Mouse (Mus musculus): ENCODE results near the gene Rapgef3. TPM values are rescaled to one million over a fixed set of nuclear protein-coding genes. Genes with fewer than 3 reads are reported as not detected.

Rapgef3 gene
- polyA plus RNA-seq, 1 experiment, result 78.4 TPM

DNA sequence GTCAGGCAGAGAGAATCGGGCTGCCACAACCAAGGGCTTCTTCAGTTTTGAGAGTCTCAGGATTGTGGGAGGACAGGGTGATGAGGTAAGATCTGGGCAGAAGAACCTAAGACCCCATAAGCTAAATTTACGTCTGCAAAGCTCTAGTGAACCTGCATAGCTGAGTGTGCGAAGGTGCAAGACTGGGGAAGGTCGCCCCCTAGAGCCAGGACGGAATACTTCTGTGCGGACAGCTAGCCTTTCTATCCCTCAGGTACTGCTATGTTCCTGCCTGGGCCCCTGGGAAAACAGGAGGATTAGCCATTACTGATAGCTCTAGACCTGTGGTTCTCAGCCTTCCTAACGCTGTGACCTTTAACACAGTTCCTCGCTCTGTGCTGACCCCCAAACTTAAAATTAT, 8.7 kb upstream of the Rapgef3 start:
- DNase-seq (ENCODE audit: extremely low spot score in 1 of 2, low spot score in 1 of 2), result peak in 1 of 2 experiments; percentile 88

DNA sequence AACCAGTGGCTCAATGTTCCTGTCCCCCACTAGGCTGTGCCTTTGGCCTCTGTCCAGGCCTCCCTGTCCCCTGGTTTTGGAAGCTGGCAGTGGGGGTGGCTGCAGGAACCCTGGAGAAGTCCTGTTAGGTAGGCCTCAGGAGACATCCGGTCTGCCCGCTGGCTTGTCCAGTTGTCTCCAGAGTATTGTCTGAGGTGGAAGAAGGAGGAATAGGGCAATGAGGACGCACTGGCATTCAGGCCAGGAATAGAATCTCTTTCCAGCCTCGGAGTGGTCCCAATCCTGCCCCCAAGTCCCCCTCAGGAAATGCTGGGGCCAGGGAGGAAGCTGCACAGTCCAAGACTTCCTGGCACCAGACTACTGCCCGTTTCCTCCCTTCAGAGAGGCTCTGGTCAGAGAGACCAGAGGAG, 6.2 kb upstream of the Rapgef3 start:
- DNase-seq (ENCODE audit: extremely low spot score in 1 of 2, low spot score in 1 of 2), result no peak

DNA sequence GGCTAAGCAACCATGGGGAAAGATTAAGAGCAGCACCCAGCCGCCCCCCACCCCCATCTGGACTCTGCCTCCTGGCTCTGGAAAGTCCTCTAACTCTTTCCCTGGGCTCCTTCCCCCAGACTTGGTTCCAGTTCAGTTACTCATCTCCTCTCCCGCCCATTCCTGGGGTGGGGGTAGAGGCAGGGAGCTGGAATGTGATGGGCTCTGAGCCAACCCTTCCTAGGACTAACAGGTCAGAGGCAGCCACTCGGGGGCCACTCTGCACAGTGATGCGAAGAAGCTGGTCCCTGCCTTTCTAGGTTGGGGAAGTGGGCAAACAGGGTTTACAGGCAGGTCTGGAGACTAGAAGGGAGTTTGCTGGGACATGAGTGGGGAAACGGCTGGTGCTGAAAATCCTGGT, 5.3 kb upstream of the Rapgef3 start:
- DNase-seq (ENCODE audit: extremely low spot score in 1 of 2, low spot score in 1 of 2), result no peak

DNA sequence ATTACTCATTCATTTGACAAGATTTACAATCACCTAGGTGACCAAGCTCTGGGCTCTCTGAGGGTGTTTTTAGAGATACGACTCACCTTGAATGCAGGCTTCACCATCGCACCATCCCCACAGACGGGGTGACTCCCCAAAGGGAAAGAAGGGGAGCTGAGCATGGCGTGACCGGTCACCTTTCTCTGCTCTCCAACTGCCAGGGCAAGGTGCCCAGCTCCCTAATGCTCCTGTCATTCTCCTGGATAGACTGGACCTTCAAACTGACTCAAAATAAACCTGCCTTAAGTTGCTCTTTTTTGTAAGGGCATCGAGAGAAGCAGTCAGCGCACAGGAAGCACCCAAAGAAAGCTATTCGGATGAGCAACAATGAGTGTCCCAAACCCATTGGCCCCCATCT, 2.5 kb upstream of the Rapgef3 start:
- DNase-seq (ENCODE audit: extremely low spot score in 1 of 2, low spot score in 1 of 2), result no peak

DNA sequence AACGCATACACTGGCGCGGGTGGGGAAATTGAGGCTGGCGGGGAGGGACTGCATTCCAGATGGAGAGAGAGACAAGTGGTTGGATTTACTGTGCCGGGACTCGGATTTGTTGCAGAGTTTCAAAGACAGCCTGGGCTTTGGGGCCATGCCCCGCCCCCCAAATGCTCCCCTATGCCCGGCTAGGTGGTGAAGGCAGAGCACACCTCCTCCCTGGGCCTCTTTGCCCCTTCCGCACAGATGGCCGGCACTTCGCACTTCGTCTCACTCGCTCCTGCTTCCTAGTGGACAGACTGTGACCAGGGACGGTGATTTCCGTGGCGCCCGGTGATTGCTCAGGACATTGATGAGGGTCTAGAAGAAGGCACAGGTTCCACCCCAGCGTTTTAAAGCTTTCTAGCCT, 420 bp upstream of the Rapgef3 start:
- DNase-seq (ENCODE audit: extremely low spot score in 1 of 2, low spot score in 1 of 2), result no peak

DNA sequence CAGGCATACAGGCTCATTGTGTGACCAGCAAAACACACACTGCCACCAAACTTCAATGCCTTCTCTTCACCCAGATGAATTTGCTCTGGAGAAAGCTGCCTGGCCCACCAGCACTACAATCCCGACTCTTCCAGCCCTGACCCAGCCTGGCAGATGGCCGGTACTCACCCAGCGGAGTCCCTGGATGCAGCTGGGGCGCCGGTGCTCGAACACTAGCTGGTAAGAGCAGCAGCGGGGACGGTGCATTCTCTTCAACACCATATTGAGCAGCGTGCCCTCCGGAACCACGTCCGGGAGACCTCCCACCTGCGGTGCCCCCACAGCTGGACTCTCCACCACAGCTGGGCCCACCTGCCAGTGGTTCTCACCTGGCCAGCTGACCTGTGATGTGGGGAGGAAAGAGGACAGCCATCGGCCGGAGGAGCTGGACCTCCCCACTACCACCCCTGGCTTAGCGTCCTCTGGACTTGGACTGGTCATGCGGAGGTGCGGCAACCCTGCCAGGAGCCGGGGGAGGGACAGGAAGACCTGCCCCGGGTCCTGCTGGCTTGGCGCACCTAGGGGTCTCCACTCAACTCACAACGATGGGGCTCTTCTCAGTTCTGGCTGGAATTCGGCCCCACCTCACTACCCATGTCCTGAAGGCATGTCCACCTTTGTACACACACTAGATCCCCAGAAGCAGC, 1.0 kb downstream of the Rapgef3 start:
- no peak for DNase-seq (ENCODE audit: extremely low spot score in 1 of 2, low spot score in 1 of 2)

DNA sequence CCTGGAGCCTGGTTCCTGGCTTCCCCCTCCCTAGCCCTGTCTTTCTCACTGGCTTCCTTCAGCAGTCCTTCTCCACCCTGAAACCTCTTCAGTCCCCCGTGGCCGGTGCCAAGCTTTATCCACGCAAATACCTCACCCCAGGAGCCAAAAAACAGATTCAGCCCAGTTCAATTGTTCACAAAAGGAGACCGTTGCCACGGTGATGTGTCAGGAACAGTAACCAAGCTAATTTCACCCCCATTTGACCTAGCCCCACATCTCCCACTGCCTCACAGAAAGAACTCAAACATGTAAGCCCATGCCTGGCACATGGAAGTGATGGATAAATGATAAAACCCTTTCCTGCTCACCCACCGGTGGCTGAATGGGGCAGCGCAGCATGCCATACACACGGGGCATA, 1.6 kb downstream of the Rapgef3 start:
- no peak for DNase-seq (ENCODE audit: extremely low spot score in 1 of 2, low spot score in 1 of 2)

DNA sequence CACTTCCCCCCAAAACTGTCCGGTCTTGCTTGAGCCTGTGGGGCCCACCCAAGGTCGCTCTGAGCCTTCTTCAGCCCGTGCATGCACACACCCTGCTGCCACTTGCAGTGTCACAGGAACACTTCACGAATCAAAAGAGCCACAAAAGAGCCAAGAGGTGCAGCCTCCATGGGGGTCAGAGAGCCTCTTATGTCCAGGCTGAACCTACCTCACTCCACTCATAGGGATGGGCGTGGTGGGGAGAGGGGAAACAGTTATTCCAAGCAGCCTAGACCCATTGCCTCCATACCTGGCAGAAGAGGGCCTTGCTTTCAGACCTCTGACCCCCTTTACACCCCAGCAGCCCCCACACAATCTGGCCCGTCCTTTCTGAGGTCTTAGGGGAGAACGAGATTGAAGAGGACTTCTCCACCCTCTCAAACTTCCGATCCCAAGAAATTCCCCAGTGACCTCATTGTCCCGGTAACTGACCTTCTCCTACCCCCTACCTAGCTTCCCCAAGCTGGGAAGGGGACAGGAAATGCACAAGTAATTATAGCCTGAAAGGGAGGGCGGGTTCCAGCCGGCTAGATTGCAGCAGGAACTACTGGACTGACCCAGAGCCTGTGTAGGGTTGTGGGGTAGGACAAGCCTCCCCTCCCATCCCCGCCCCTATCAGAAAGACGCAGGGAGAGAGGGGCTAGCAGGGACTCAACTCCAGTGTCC, 2.5 kb downstream of the Rapgef3 start:
- DNase-seq (ENCODE audit: extremely low spot score in 1 of 2, low spot score in 1 of 2), result no peak

DNA sequence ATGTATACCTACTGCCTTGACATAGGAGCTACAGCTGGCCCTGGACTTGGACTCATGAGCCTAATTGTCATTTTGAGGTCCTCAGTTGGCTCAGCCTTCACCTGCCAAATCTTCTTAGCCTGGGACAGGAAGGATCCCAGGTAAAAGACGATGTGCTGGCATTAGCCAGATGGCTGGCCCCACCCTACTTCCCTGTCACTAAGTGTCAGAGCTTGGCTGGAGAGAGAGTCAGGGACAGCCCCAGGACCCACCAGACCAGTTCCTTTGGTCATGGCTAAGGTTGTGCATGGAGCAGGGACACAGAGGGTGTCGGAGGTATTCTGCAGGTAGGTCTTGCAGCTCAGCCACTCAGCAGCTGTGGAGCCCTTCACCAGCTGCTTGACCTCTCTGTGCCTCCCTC, 3.2 kb downstream of the Rapgef3 start:
- no peak for DNase-seq (ENCODE audit: extremely low spot score in 1 of 2, low spot score in 1 of 2)

DNA sequence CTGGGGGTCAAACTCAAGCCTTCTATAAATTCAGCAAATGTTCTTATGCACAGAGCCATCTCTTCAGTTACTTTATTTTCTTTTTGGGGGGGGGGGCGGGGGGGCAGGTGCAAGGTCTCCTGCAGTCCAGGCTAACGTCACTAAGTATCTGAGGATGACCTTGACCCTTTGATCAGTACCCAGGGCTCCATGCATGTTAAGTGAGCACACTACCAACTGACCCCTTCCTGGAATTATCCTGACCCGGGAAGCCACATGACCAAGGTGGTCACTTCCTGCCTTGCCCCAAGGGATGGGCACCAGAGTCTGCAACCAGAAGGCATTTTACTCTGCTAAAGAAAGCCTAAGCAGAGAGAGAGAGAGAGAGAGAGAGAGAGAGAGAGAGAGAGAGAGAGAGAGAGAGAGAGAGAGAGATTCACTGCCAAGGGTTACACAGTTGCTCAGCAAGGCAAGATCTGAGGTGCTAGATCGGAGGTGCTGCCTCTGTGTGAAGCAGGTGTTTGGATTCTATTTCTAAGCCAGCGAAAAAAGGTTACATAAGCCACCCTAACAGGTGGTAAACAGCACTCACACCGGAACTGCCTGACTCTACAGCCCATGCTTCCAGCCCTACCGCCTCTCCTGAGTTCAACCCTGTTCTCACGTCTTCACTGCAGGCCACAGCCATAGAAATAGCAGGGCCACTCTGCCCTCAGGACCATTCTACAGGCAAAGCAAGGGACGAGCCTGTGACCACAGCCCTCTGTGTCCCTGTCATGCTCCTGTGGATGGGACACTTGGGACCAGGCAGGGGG, 4.3 kb downstream of the Rapgef3 start:
- no peak for DNase-seq (ENCODE audit: extremely low spot score in 1 of 2, low spot score in 1 of 2)

DNA sequence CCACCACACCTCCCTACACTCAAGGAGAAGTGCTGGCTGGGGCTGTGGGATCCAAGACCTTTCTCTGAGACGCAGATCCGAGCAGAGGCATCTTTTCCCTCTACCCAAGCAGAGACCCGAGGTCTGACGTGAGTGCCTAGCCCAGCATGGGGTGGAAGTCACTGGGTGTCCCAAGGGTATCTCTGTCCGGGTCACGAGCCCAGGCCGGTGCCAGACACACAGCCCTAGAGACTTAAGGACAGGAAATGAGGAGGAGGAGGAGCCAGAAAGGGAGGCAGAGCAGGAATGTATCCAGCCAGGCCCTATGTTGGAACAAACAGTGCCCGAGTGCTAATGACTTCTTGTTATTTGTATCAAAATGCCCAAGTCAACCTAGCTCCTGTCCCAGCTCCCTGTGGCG, 5.0 kb downstream of the Rapgef3 start:
- DNase-seq (ENCODE audit: extremely low spot score in 1 of 2, low spot score in 1 of 2), result no peak

DNA sequence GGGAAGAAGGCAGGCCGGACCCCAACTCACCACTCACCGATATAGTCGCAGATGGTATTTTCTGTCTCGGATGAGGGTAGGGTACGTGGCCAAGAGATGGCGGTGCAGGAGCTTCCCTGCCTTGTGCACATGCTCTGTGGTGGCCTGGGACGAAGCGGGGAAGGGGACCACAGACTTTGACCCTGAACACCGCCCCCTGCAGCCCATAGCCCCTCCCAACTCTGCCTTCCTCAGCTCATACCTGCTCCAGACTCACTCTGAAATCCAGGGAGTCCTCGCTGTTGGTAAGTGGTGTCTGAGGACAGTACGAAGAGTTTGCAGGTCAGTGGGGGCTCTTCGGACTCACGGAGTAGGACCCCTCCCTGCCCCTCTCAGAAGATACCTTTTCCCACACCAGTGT, 6.3 kb downstream of the Rapgef3 start:
- no peak for DNase-seq (ENCODE audit: extremely low spot score in 1 of 2, low spot score in 1 of 2)

DNA sequence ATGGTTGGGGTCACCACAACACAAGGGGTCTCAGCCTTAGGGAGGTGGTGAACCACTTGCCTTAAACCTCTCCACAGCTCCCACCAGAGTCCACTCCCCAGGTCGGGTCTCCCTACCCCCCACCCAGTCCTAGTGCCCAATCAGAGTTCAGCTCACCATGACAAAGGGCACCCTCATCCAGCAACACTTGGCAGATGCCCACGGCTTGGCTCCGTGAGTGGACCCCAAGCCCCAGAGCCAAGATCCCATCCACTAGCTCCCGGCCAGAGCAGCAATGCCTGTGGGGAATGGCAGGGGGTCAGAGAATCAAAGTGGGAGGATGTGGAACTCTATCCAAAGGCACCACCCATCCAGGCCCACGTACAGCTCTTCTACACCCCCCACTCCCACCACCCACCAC, 6.8 kb downstream of the Rapgef3 start:
- DNase-seq (ENCODE audit: extremely low spot score in 1 of 2, low spot score in 1 of 2), result no peak

DNA sequence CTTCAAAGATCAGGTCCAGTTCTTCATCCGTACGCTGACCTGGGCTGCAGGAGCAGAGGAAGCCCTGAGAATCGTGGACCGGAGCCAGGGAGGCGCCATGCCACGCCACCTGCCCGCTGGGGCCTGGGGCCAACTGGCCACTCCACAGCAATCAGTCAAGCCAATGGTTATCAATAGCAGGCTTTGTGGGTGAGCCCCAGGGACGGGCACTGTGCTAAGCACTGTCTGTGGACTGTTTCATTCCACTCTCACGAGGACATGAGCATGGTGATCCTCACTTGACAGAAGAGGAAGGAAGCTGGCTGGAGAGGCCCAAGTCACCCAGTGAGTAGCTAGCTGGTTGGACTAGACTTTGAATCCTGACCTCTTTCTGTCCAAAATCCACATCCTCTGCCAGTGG, 7.8 kb downstream of the Rapgef3 start:
- DNase-seq (ENCODE audit: extremely low spot score in 1 of 2, low spot score in 1 of 2), result peak in 1 of 2 experiments; percentile 66

DNA sequence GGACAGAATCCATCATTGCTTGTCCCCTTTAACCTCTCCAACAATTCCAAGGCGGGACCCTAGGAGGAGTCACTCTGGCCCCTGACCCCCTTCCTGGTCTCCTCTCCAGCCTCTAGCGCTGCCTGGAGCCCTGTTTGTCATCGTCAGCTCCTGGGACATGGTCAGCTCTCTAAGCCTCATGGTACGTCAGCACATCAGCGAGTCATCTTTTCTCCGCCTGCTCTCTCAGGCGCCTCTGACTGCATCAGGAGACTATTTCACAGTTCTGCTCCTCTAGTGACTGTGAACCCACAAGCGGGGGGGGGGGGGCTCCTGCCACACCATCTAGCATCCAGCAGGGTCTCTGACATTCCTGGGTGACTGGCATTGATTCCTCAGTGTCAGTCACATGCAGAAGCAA, 12.4 kb downstream of the Rapgef3 start:
- DNase-seq (ENCODE audit: extremely low spot score in 1 of 2, low spot score in 1 of 2), result no peak

DNA sequence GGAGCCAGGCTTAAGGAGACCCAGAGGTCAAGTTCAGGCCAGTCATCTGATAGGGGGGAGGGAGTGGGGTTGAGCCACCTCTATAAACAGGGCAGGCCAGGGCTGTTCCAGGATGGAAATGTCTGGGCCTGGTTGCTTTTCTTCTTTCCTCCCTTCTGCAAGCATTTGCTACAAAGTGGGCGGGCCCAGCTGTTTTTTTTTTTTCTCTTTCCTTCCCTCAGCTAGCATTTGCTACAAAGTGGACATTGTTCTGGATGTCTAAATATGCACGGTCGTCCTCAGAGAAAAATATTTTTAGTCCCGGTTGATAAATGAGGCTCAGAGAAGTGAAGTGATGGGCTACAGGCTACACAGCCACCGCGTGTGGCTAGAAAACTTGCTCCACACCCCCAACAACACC, 13.3 kb downstream of the Rapgef3 start:
- no peak for DNase-seq (ENCODE audit: extremely low spot score in 1 of 2, low spot score in 1 of 2)

DNA sequence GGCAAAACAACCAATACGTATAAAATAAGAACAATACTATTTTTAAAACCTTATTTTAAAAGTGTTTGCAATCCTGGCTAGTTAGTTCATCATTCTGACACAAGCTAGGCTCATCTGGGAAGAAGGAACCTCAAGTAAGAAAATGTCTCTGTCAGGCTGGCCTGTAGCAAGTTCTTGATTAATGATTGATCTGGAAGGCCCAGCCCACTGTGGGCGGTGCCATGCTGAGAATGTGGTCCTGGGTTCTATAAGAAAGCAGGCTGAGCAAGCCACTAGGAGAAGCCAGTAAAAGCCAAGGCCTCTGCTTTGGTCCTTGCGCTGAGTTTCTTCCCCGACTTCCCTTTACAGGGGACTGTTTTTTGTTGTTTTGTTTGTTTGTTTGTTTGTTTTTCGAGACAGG, 15.3 kb downstream of the Rapgef3 start:
- DNase-seq (ENCODE audit: extremely low spot score in 1 of 2, low spot score in 1 of 2), result no peak

DNA sequence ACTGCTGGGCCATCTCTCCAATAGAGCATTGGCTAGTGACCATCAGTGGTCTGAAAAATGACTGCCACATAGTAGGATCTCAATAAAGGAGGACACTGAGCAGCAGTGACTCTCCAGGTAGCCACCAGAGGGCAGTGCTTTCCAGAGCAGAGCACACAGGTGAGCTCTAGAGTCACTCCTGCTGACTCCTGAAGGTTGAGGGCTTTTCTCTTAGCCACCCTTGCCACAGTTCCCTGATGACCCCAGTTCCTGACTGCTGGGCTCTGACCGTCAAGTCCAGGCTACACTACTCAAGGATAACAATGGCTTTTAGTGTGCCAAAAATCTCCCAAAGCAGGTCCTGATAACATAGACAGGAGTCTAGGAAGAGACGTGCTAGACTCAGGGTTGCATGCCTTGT, 16.1 kb downstream of the Rapgef3 start:
- DNase-seq (ENCODE audit: extremely low spot score in 1 of 2, low spot score in 1 of 2), result no peak

DNA sequence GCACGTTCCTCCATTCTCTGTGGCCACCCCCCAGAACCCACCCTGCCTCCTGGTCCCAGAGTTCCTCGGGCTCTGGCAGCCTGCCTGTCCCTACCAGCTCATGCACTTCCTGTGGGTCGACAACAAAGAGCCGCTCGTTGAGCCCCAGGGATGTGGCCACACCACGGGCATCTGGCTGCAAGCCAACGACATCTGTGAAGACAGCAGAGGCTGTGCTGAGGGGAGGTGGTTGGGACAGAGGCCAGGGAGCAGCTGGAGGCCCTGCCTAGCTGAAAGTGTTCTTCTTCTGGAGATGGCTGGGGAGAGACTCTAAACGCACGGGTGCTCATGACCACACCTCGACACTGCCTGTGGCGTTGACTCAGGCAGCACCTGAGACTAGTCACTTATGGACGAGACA, 17.1 kb downstream of the Rapgef3 start:
- DNase-seq (ENCODE audit: extremely low spot score in 1 of 2, low spot score in 1 of 2), result peak; percentile 77 to 82

DNA sequence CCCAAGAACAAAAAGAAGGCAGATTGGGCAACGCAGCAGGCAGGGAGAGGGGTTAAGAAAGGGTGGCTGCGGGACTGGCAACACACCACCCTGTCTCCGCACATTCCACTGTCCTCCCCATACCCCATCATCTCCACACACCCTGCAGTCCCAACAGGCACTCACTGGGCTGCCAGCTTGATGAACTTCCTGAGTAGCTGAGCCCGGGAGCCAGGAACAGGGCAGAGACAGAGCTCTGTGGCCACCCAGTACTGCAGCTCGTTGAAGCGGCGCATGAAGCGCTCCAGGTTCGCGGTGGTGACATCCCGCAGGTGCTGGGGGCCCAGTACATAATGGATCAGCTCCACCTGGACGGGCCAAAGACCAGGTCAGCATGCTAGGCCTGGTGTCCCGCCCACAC, 17.9 kb downstream of the Rapgef3 start:
- DNase-seq (ENCODE audit: extremely low spot score in 1 of 2, low spot score in 1 of 2), result no peak

DNA sequence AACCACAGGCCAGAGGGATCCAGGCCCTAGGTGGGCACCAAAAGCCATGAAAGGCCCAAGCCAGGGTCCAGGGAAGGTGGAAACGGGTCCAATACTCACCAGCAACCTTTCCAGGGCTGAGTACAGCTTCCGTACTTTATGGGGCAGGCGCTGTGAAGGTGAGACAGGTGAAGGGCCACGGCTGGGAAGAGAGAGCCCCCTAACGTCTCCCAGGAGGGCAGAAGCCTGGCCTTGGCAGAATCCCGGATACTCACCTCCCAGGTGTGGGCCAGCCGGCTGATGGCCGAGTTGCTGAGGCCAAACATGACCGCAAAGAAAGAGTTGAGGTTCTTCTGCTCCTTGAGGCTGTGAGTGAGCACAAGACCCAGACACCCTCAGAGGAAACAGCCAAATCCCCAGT, 18.4 kb downstream of the Rapgef3 start:
- DNase-seq (ENCODE audit: extremely low spot score in 1 of 2, low spot score in 1 of 2), result no peak

DNA sequence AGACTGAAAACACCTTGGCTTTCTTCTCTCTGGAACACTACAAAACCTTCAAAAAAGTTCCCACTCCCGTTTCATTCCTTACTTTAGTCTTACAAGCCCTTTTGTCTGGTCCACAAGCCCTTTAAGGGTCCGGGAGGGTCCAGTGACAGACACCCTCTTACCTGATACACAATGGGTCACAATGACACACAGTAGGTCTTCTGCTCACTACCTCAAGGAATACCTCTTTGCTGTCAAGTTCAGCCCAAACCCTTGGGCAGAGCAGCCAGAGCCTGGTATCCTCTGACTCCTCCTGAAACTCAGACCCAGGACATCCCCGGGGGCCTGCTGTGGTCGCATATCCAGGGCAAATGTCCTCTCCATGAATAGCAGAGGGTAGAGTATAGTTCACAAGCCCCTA, 18.8 kb downstream of the Rapgef3 start:
- DNase-seq (ENCODE audit: extremely low spot score in 1 of 2, low spot score in 1 of 2), result no peak

Data from frontal cortex, adult 2 months (tissue).